Mouse (Mus musculus) neural tube, embryonic 12.5 days (tissue): Measurements from ENCODE around the gene Large1. TPM values are rescaled to one million over a fixed set of nuclear protein-coding genes. Genes with fewer than 3 reads are reported as not detected.
"Not testable (repeated sequence)": the region's sequence is repeated elsewhere in the genome, so short reads cannot be mapped to it uniquely, and the experiment has no call there.

Experiments
- ATAC-seq: fragments of 200-750 bp; cut with Nextera tagmentation; 2 replicates; pipeline ENCODE4 v1.8.0; 2017; ENCODE audit warnings: low read depth, mild to moderate bottlenecking, moderate TSS enrichment, moderate library complexity; ENCODE audit not compliant: low FRiP score
- H3K27ac ChIP-seq: fragments of 300-500 bp; sonication (generic); 2 replicates; pipeline ENCODE4 v1.5.1; 2016
- H3K27me3 ChIP-seq: fragments of 300-500 bp; sonication (generic); replicated peaks from 2 replicates; pipeline ENCODE4 v1.6.1; 2016; ENCODE audit warnings: mild to moderate bottlenecking
- H3K36me3 ChIP-seq: fragments of 300-500 bp; sonication (generic); 2 replicates; pipeline ENCODE4 v1.6.1; 2016; ENCODE audit warnings: mild to moderate bottlenecking
- H3K4me1 ChIP-seq: fragments of 300-500 bp; sonication (generic); 2 replicates; pipeline ENCODE4 v1.6.1; 2016
- H3K4me2 ChIP-seq: fragments of 300-500 bp; sonication (generic); replicated peaks from 2 replicates; pipeline ENCODE4 v1.6.1; 2016; ENCODE audit warnings: mild to moderate bottlenecking
- H3K4me3 ChIP-seq: fragments of 300-500 bp; sonication (generic); 2 replicates; pipeline ENCODE4 v1.5.1; 2016
- H3K9ac ChIP-seq: fragments of 300-500 bp; sonication (generic); 2 replicates; pipeline ENCODE4 v1.6.1; 2016; ENCODE audit warnings: mild to moderate bottlenecking
- H3K9me3 ChIP-seq: fragments of 300-500 bp; sonication (generic); 2 replicates; pipeline ENCODE4 v1.6.1; 2016; ENCODE audit warnings: mild to moderate bottlenecking
- WGBS: fragments of 180-500 bp; shearing (Covaris S2); methylation state at CpG from one replicate; pipeline ENCODE4 v1.1.7; 2016; 5-methylcytosine and 5-hydroxymethylcytosine counted together
- polyA plus RNA-seq: library from polyadenylated mRNA; unstranded; fragments of >200 nt; fragmentation: Nextera tagmentation; extraction: Ambion mirVana; gene quantifications from 2 replicates; pipeline ENCODE4 v1.2.1, GENCODE M21; 2016

The Large1 gene
- polyA plus RNA-seq, 1 experiment from 2014 or later, result 13.5 TPM

GRCm38 (mm10) chr8:73324667-73325066 lies 28.7 kb downstream of the Large1 start:
- ATAC-seq, result no peak
- no peak overlapping the region for H3K9ac ChIP-seq
- 62% methylated on average over 4 of the region's 4 CpGs for WGBS

GRCm38 (mm10) chr8:73323591-73323990 lies 29.7 kb downstream of the Large1 start:
- 94% methylated on average over 1 of the region's 1 CpGs for WGBS
- no peaks in the 10 kb centered on the region for H3K27me3 ChIP-seq
- ATAC-seq, result no peak

More at GRCm38 (mm10) chr8:73324667-73325066, 28.7 kb downstream of the Large1 start:
- Histone ChIP-seq H3K27ac (no peak overlapping the region), H3K4me1 (no peaks in the 10 kb centered on the region), H3K36me3 (no peaks in the 10 kb centered on the region), H3K4me2 (no peak overlapping the region), H3K27me3 (no peaks in the 10 kb centered on the region), H3K4me3 (no peak overlapping the region), H3K9me3 (no peaks in the 10 kb centered on the region)

DNA sequence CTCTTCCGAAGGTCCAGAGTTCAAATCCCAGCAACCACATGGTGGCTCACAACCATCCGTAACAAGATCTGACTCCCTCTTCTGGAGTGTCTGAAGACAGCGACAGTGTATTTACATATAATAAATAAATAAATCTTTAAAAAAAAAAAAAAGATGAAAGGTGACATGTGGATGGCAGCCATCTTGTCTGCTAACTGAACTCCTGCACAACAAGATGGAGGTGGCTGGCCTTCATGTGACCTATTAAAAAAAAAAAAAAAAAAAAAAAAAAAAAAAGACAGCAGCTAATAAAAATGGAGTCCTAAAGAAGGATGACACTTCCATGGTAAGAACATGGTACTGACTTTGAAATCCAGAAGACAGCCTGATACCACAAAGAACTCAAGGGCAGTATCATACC lies 33.8 kb downstream of the Large1 start:
- H3K4me2 ChIP-seq, H3K27me3 ChIP-seq, H3K4me3 ChIP-seq, H3K36me3 ChIP-seq, H3K9ac ChIP-seq, H3K27ac ChIP-seq, ATAC-seq, H3K4me1 ChIP-seq, H3K9me3 ChIP-seq: not testable (repeated sequence)
- WGBS, result 100% methylated on average over 1 of the region's 3 CpGs

More at GRCm38 (mm10) chr8:73323591-73323990, 29.7 kb downstream of the Large1 start:
- H3K9ac ChIP-seq, result no peak overlapping the region
- no peaks in the 10 kb centered on the region for H3K4me1 ChIP-seq
- H3K9me3 ChIP-seq, result no peaks in the 10 kb centered on the region
- no peak overlapping the region for H3K4me2 ChIP-seq
- no peaks in the 10 kb centered on the region for H3K36me3 ChIP-seq
- H3K27ac ChIP-seq, result no peak overlapping the region
- no peak overlapping the region for H3K4me3 ChIP-seq

- H3K27me3 ChIP-seq, result no peaks in the 10 kb centered on the region
- H3K27ac ChIP-seq, result no peak overlapping the region
- H3K4me1 ChIP-seq, result no peaks in the 10 kb centered on the region
- no peak overlapping the region for H3K4me2 ChIP-seq
- no peak for ATAC-seq
- 92% methylated on average over 2 of the region's 2 CpGs for WGBS
- no peaks in the 10 kb centered on the region; the same call in 1 of the 2 replicates for H3K36me3 ChIP-seq
- H3K9me3 ChIP-seq, result no peaks in the 10 kb centered on the region
- H3K4me3 ChIP-seq, result no peak overlapping the region
- no peak overlapping the region for H3K9ac ChIP-seq
These were observed 39.4 kb downstream of the Large1 start for GRCm38 (mm10) chr8:73313911-73314310.

- no peaks in the 10 kb centered on the region for H3K27me3 ChIP-seq
- no peak overlapping the region for H3K27ac ChIP-seq
- 86% methylated on average over 8 of the region's 8 CpGs for WGBS
- H3K4me1 ChIP-seq, result no peaks in the 10 kb centered on the region
- H3K9me3 ChIP-seq, result no peaks in the 10 kb centered on the region
- no peak for ATAC-seq
- no peaks in the 10 kb centered on the region; the same call in 1 of the 2 replicates for H3K36me3 ChIP-seq
- no peak overlapping the region for H3K4me3 ChIP-seq
- H3K9ac ChIP-seq, result no peak overlapping the region
- H3K4me2 ChIP-seq, result no peak overlapping the region
These were observed 40.4 kb downstream of the Large1 start for GRCm38 (mm10) chr8:73312714-73313607.

DNA sequence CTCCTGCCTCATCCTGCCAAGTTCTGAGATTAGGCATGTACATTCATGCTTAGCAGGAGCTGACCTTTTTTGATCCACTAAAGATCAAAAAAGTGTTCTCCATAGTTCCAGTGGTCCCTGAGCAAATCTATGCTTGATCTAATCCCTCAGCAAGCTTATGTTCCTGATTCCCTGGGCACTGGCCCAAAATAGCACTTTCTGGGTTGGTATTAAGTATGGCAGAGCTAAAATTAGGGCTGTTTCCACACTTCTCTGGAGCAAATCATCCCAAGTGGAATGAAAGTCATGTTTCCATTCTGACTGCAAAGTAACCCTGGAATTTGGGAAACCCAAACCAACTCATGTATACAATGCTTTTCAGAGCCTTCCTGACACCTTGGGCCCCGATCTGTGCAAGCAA lies 42.9 kb downstream of the Large1 start:
- no peak overlapping the region for H3K4me3 ChIP-seq
- WGBS, result 97% methylated on average over 1 of the region's 1 CpGs
- no peaks in the 10 kb centered on the region for H3K27me3 ChIP-seq
- H3K9me3 ChIP-seq, result no peaks in the 10 kb centered on the region
- no peak overlapping the region for H3K27ac ChIP-seq
- H3K36me3 ChIP-seq, result no peaks in the 10 kb centered on the region
- no peak overlapping the region for H3K4me2 ChIP-seq
- no peaks in the 10 kb centered on the region for H3K4me1 ChIP-seq
- no peak for ATAC-seq
- no peak overlapping the region for H3K9ac ChIP-seq

GRCm38 (mm10) chr8:73310036-73310435 lies 43.3 kb downstream of the Large1 start:
- Histone ChIP-seq H3K36me3 (no peaks in the 10 kb centered on the region), H3K4me1 (no peaks in the 10 kb centered on the region), H3K4me2 (no peak overlapping the region), H3K4me3 (no peak overlapping the region), H3K9me3 (no peaks in the 10 kb centered on the region), H3K27me3 (no peaks in the 10 kb centered on the region), H3K9ac (no peak overlapping the region), H3K27ac (no peak overlapping the region)
- ATAC-seq, result no peak

DNA sequence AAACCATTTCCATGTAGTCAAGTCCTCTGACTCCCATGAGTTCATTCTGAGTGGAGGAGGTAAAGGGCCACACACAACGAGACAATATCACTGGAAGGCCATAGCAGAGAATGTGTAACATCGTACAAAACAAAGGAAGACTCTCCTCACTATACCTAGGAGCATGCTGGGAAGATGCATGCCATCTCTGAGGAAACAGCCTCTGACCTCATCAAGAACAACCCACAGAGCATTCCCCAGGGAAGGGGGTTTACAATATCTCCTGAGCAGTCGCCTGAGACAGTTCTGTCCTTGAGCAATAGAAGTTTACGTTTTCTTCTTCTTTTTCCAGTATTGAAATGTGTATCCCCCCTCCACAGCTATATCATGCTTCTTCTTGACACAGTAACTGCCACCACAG lies 49.4 kb downstream of the Large1 start:
- 67% methylated on average over 4 of the region's 4 CpGs for WGBS
- Histone ChIP-seq H3K27me3 (no peaks in the 10 kb centered on the region), H3K4me2 (no peak overlapping the region), H3K27ac (no peak overlapping the region), H3K9me3 (no peaks in the 10 kb centered on the region), H3K9ac (no peak overlapping the region), H3K4me3 (no peak overlapping the region), H3K4me1 (no peaks in the 10 kb centered on the region; the same call in 1 of the 2 replicates), H3K36me3 (no peaks in the 10 kb centered on the region)
- no peak for ATAC-seq

DNA sequence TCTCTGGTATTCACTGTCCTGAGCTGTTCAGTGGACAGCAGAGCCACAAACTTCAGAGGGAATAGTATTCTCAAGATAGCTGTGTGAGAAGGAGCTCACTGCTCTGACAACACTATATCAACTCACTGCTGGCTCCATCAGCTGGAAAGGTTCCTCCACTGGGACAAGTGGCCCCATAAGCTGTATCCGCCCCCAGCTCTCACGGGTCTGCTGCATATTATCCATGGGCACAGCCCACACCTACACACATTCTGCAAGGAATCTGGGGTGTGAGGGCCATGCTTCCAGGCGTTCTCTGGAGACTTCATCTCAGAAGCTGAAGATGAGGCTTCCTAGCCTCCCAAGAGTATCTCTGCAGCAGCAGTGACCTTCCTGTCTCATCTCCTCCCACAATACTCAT lies 50.4 kb downstream of the Large1 start:
- Histone ChIP-seq H3K36me3 (no peaks in the 10 kb centered on the region), H3K4me2 (no peak overlapping the region), H3K27ac (no peak overlapping the region), H3K4me3 (no peak overlapping the region), H3K4me1 (no peaks in the 10 kb centered on the region; the same call in 1 of the 2 replicates), H3K27me3 (no peaks in the 10 kb centered on the region), H3K9me3 (no peaks in the 10 kb centered on the region), H3K9ac (no peak overlapping the region)
- 87% methylated on average over 3 of the region's 3 CpGs for WGBS
- no peak for ATAC-seq

DNA sequence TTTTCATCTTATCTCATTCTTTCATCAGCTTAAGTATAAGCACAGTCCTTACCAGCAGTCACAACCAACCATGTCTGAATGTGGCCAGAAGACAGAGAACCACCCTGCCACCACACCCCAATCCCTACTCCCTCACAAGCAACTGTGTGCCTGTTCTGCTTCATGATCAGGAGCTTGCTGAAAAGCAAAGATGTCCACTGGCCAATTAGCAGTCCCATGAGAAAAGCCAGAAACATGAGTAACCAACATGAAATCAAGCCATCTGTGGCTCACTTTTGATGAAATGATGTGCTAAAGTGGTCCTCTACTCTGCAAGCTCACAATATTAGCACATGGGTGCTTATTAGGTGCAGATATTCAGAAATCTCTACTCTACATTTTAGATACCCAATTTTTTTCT lies 57.8 kb downstream of the Large1 start:
- Histone ChIP-seq H3K27me3 (no peaks in the 10 kb centered on the region), H3K27ac (no peak overlapping the region), H3K4me1 (no peaks in the 10 kb centered on the region; the same call in 1 of the 2 replicates), H3K4me2 (no peak overlapping the region), H3K36me3 (no peaks in the 10 kb centered on the region), H3K9ac (no peak overlapping the region), H3K4me3 (no peak overlapping the region), H3K9me3 (no peaks in the 10 kb centered on the region)
- no peak for ATAC-seq

DNA sequence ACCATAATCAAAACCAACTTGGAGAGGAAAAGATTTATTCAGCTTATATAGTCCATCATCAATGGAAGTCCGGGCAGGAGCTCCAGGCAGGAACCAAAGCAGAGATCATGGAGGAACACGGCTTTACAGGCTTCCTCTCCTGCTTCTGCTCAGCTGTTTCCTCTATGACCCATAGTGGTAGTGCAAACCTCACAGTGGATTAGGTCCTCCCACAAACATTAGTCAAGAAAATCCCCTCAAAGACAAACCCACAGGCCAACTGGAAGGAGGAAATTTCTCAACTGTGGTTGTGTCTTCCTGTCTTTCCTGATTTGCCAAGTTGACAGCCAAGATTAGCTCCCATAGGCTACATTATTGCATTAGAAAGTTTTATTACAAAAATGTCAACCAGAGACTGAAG lies 59.7 kb downstream of the Large1 start:
- no peaks in the 10 kb centered on the region for H3K36me3 ChIP-seq
- H3K9ac ChIP-seq, result no peak overlapping the region
- H3K4me1 ChIP-seq, result no peaks in the 10 kb centered on the region
- H3K9me3 ChIP-seq, result no peaks in the 10 kb centered on the region
- 87% methylated on average over 2 of the region's 2 CpGs for WGBS
- no peak for ATAC-seq
- H3K27me3 ChIP-seq, result no peaks in the 10 kb centered on the region
- H3K4me2 ChIP-seq, result no peak overlapping the region
- no peak overlapping the region for H3K4me3 ChIP-seq
- H3K27ac ChIP-seq, result no peak overlapping the region

DNA sequence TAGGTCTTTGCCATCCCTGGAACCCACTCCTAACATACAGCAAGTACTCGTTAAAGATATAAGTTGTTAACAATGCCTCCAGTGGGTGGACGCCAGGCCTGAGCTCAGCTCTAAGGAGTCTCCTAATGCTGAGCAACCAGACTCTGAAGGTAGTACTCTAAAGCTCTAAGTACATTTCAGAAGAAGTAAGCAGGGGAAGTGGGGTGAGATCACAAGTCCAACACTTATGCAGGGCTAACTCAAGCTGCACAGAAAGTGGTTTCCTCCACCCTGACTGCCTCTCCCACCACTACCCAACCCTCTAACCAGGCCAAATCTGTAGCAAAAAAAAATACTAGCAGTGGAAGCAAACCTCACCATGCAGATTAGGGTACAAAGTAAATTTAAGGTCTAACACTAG lies 61.7 kb downstream of the Large1 start:
- WGBS, result 84% methylated on average over 2 of the region's 2 CpGs
- H3K4me3 ChIP-seq, result no peak overlapping the region
- H3K27me3 ChIP-seq, result no peaks in the 10 kb centered on the region
- no peak overlapping the region for H3K9ac ChIP-seq
- H3K9me3 ChIP-seq, result no peaks in the 10 kb centered on the region
- H3K36me3 ChIP-seq, result no peaks in the 10 kb centered on the region
- H3K4me1 ChIP-seq, result no peaks in the 10 kb centered on the region
- H3K27ac ChIP-seq, result no peak overlapping the region
- ATAC-seq, result no peak
- H3K4me2 ChIP-seq, result no peak overlapping the region

- no peak overlapping the region for H3K9ac ChIP-seq
- no peaks in the 10 kb centered on the region for H3K27me3 ChIP-seq
- H3K27ac ChIP-seq, result no peak overlapping the region
- ATAC-seq, result no peak
- H3K9me3 ChIP-seq, result no peaks in the 10 kb centered on the region
- H3K4me2 ChIP-seq, result no peak overlapping the region
- no peaks in the 10 kb centered on the region for H3K4me1 ChIP-seq
- no peak overlapping the region for H3K4me3 ChIP-seq
- no peaks in the 10 kb centered on the region for H3K36me3 ChIP-seq
- WGBS, result 92% methylated on average over 2 of the region's 2 CpGs
These were observed 62.7 kb downstream of the Large1 start for GRCm38 (mm10) chr8:73290636-73291035.
